Mouse (Mus musculus) kidney, adult 2 months (tissue): ENCODE data around the gene Gpc6. TPM values are rescaled to one million over a fixed set of nuclear protein-coding genes. Genes with fewer than 3 reads are reported as not detected.

Source experiments
- DNase-seq: peaks from one replicate; pipeline ENCODE4 v3.0.0; 2021
- H3K27ac ChIP-seq: fragments of 200-500 bp; 2 replicates; pipeline ENCODE4 v1.5.1; 2012; ENCODE audit warnings: low read depth, low read length, control low read depth, inconsistent platforms; ENCODE audit not compliant: insufficient read depth
- H3K27me3 ChIP-seq: fragments of 200-500 bp; replicated peaks from 2 replicates; pipeline ENCODE4 v1.6.1; 2012; ENCODE audit warnings: mild to moderate bottlenecking, moderate library complexity, low read length, inconsistent platforms; ENCODE audit not compliant: control insufficient read depth, insufficient read depth
- H3K36me3 ChIP-seq: fragments of 200-500 bp; 2 replicates; pipeline ENCODE4 v1.6.1; 2012; ENCODE audit warnings: mild to moderate bottlenecking, moderate library complexity, low read length, inconsistent platforms; ENCODE audit not compliant: control insufficient read depth, insufficient read depth
- H3K4me1 ChIP-seq: fragments of 200-500 bp; 2 replicates; pipeline ENCODE4 v1.6.1; 2011; ENCODE audit warnings: low read length; ENCODE audit not compliant: control insufficient read depth, insufficient read depth
- H3K4me3 ChIP-seq: fragments of 200-500 bp; 2 replicates; pipeline ENCODE4 v1.5.1; 2011; ENCODE audit warnings: mild to moderate bottlenecking, low read depth, low read length, control low read depth; ENCODE audit not compliant: insufficient read depth
- CTCF ChIP-seq: fragments of 200-500 bp; conservative IDR thresholded peaks from 2 replicates; pipeline ENCODE4 v1.5.1; 2011; ENCODE audit warnings: low read depth, mild to moderate bottlenecking, control low read depth, low read length, moderate library complexity, mixed read lengths; ENCODE audit not compliant: insufficient read depth, insufficient read length
- POLR2A ChIP-seq: fragments of 200-500 bp; IDR thresholded peaks from one replicate; pipeline ENCODE4 v1.6.1; 2011; ENCODE audit warnings: low read depth, low read length, control low read depth
- WGBS: fragments of 180-500 bp; shearing (Covaris S2); methylation state at CpG from one replicate; pipeline ENCODE4 v1.1.7; 2018; 5-methylcytosine and 5-hydroxymethylcytosine counted together
- polyA plus RNA-seq: library from polyadenylated mRNA; depleted of rRNA; stranded (reverse); fragments of >200 nt; gene quantifications from 2 replicates; pipeline ENCODE4 v1.2.3, GENCODE M21; 2012

Gene Gpc6
- polyA plus RNA-seq, 1 experiment, result 3.4 TPM

- TF ChIP-seq POLR2A, result no peak
- TF ChIP-seq CTCF, result no peak
- no peak for DNase-seq
- whole genome bisulfite sequencing, result 52% methylated on average over 4 of the region's 4 CpGs
These were observed 90.3 kb downstream of the Gpc6 start for GRCm38 (mm10) chr14:117015333-117015922.

GRCm38 (mm10) chr14:117022180-117022799, 97.2 kb downstream of the Gpc6 start:
- Histone ChIP-seq H3K27me3 (no peaks in the 10 kb centered on the region), H3K27ac (no peak overlapping the region), H3K36me3 (no peaks in the 10 kb centered on the region), H3K4me3 (no peak overlapping the region), H3K4me1 (no peaks in the 10 kb centered on the region)
- WGBS, result 71% methylated on average over 5 of the region's 5 CpGs
- no peak for DNase-seq
- TF ChIP-seq CTCF, result no peak
- TF ChIP-seq POLR2A, result no peak

More at GRCm38 (mm10) chr14:117015333-117015922, 90.3 kb downstream of the Gpc6 start:
- Histone ChIP-seq H3K36me3 (no peaks in the 10 kb centered on the region), H3K27me3 (no peaks in the 10 kb centered on the region), H3K4me1 (no peaks in the 10 kb centered on the region), H3K27ac (no peak overlapping the region), H3K4me3 (no peak overlapping the region)

- H3K27ac ChIP-seq, result no peak overlapping the region
- H3K36me3 ChIP-seq, result no peaks in the 10 kb centered on the region
- no peak for TF ChIP-seq POLR2A
- no peak for TF ChIP-seq CTCF
- 48% methylated on average over 4 of the region's 4 CpGs for WGBS
- H3K4me3 ChIP-seq, result no peak overlapping the region
- no peak for DNase-seq
- no peaks in the 10 kb centered on the region for H3K4me1 ChIP-seq
- no peaks in the 10 kb centered on the region for H3K27me3 ChIP-seq
These were observed 109.0 kb downstream of the Gpc6 start for GRCm38 (mm10) chr14:117034146-117034545.

GRCm38 (mm10) chr14:117041017-117041416, 115.9 kb downstream of the Gpc6 start:
- Histone ChIP-seq H3K27me3 (no peaks in the 10 kb centered on the region), H3K4me3 (no peak overlapping the region)
- WGBS, result 86% methylated on average over 5 of the region's 5 CpGs

GRCm38 (mm10) chr14:117048951-117049350, 123.8 kb downstream of the Gpc6 start:
- Histone ChIP-seq H3K4me3 (no peak overlapping the region), H3K27ac (no peak overlapping the region), H3K27me3 (no peaks in the 10 kb centered on the region), H3K36me3 (no peaks in the 10 kb centered on the region), H3K4me1 (no peaks in the 10 kb centered on the region)
- 32% methylated on average over 2 of the region's 2 CpGs for WGBS
- no peak for TF ChIP-seq CTCF
- TF ChIP-seq POLR2A, result no peak
- DNase-seq, result no peak

More at GRCm38 (mm10) chr14:117041017-117041416, 115.9 kb downstream of the Gpc6 start:
- TF ChIP-seq POLR2A, result no peak
- no peak for TF ChIP-seq CTCF
- no peak for DNase-seq
- Histone ChIP-seq H3K4me1 (no peaks in the 10 kb centered on the region), H3K27ac (no peak overlapping the region), H3K36me3 (no peaks in the 10 kb centered on the region)

GRCm38 (mm10) chr14:117050877-117051276, 125.8 kb downstream of the Gpc6 start:
- H3K27ac ChIP-seq, result no peak overlapping the region
- WGBS, result 84% methylated on average over 8 of the region's 8 CpGs
- H3K36me3 ChIP-seq, result no peaks in the 10 kb centered on the region
- DNase-seq, result no peak
- no peaks in the 10 kb centered on the region for H3K27me3 ChIP-seq
- no peak overlapping the region for H3K4me3 ChIP-seq
- TF ChIP-seq CTCF, result no peak
- TF ChIP-seq POLR2A, result no peak
- H3K4me1 ChIP-seq, result no peaks in the 10 kb centered on the region

- H3K4me3 ChIP-seq, result no peak overlapping the region
- H3K27ac ChIP-seq, result no peak overlapping the region
- H3K4me1 ChIP-seq, result no peaks in the 10 kb centered on the region
- WGBS, result 68% methylated on average over 6 of the region's 6 CpGs
- TF ChIP-seq CTCF (no peak), POLR2A (no peak)
- no peaks in the 10 kb centered on the region for H3K27me3 ChIP-seq
- DNase-seq, result no peak
- H3K36me3 ChIP-seq, result no peaks in the 10 kb centered on the region
These were observed 128.2 kb downstream of the Gpc6 start for GRCm38 (mm10) chr14:117053361-117053760.
